Mouse (Mus musculus) testis, adult 2 months (tissue): Measurements from ENCODE around the gene Pxylp1.

Experiments
- CTCF ChIP-seq: fragments of 200-500 bp; IDR thresholded peaks from 2 replicates; pipeline ENCODE4 v1.5.1; 2012; ENCODE audit warnings: low read depth, mild to moderate bottlenecking, inconsistent platforms, low read length, moderate library complexity; ENCODE audit not compliant: control insufficient read depth, insufficient read depth, insufficient replicate concordance
- POLR2A ChIP-seq: fragments of 200-500 bp; IDR thresholded peaks from 2 replicates; pipeline ENCODE4 v1.6.1; 2012; ENCODE audit warnings: low read depth, mild to moderate bottlenecking, inconsistent platforms, low read length, moderate library complexity; ENCODE audit not compliant: control insufficient read depth

GRCm38 (mm10) chr9:96789906-96790305, 102.6 kb downstream of the Pxylp1 start:
- TF ChIP-seq POLR2A (no peak), CTCF (no peak)
